In the genomic region with DNA sequence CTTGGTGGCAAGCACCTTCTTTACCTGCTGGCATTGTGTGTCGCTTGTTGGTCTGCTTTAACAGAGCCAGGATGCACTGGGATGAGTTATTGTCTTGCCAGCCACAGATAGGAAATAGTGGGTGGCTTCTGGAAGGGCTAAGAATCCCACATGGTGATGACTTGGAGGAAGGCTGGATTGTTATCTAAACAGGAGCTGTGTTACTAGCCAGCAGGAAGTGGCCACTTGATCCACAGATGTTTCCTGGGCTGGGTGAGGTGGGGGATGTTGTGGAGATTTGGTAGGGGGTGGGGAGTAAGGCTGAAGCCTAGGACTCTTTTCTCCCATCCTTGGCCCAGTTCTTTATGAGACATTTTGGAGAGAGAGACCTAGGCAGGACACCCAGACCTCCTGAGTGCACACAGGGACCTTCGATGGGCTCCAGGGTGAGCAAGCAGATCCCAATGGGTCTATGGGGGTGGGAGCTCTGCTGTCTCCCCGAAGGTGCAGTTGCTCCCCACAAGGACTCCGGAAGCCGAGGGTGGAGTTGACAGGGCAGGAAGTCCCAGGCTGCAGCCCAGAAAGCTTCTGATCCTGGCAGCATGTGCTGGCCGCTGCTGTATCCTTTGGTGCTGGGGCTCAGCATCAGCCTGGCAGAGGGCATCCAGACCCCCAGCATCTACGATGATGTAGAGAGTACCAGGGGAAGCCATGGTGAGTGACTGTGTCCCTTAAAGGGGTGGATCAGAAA, we compare ENCODE assay signal across 8 mouse cellular contexts. TPM values are rescaled to one million over a fixed set of nuclear protein-coding genes. Genes with fewer than 3 reads are reported as not detected.
DNase-seq lines count a peak whose midpoint lies in the region; ATAC-seq lines count a peak whose summit lies in the region.

A gene (plus strand): TSS at position 559 of the 730 bp plus-strand sequence.

- H3K4me2 ChIP-seq in forebrain, embryonic 13.5 days, result no peak within 1 kb of the TSS
- peak within 1 kb of the TSS; percentile 27 for H3K4me2 ChIP-seq in liver, embryonic 12.5 days

- peak; percentile 12 for DNase-seq in forebrain, embryonic 10.5 days (ENCODE audit: extremely low spot score, low spot score)
- DNase-seq in urinary bladder, postnatal 25 days (ENCODE audit: low spot score), result peak; percentile 1
- DNase-seq in urinary bladder, postnatal 10 days (ENCODE audit: low spot score), result no peak
- peak; percentile 38 for DNase-seq in yolk sac, embryonic 10.5 days (ENCODE audit: low spot score)
- DNase-seq in spleen, adult 12 weeks (ENCODE audit: low spot score), result no peak
- DNase-seq in left cerebral cortex, postnatal 4 days, result no peak

- H3K4me3 ChIP-seq in forebrain, embryonic 10.5 days, result no peak within 1 kb of the TSS
- no peak within 1 kb of the TSS for H3K4me3 ChIP-seq in forebrain, embryonic 13.5 days
- peak within 1 kb of the TSS; percentile 14; the same call in 1 of the 2 replicates for H3K4me3 ChIP-seq in liver, embryonic 12.5 days

- peaks cover 32% of the 10 kb centered on the region for H3K36me3 ChIP-seq in forebrain, embryonic 10.5 days (replicated peaks)
- H3K36me3 ChIP-seq in forebrain, embryonic 13.5 days (ENCODE audit: poor library complexity, severe bottlenecking), result peaks cover 29% of the 10 kb centered on the region
- peaks cover 21% of the 10 kb centered on the region for H3K36me3 ChIP-seq in liver, embryonic 12.5 days

- intact Hi-C loops in left cerebral cortex, postnatal 4 days (cut with DNase I), result no loop called here

- H3K9me3 ChIP-seq in forebrain, embryonic 10.5 days, result no peaks in the 10 kb centered on the region
- no peaks in the 10 kb centered on the region for H3K9me3 ChIP-seq in forebrain, embryonic 13.5 days (replicated peaks)
- no peaks in the 10 kb centered on the region for H3K9me3 ChIP-seq in liver, embryonic 12.5 days (replicated peaks)

- H3K27ac ChIP-seq in forebrain, embryonic 10.5 days, result peak within 1 kb of the TSS; percentile 30; the same call in 1 of the 2 replicates
- H3K27ac ChIP-seq in forebrain, embryonic 13.5 days, result no peak within 1 kb of the TSS
- peak within 1 kb of the TSS; percentile 30; the same call in 1 of the 2 replicates for H3K27ac ChIP-seq in liver, embryonic 12.5 days

- no peaks in the 10 kb centered on the region for H3K27me3 ChIP-seq in forebrain, embryonic 10.5 days (ENCODE audit: poor library complexity, severe bottlenecking)
- no peaks in the 10 kb centered on the region for H3K27me3 ChIP-seq in forebrain, embryonic 13.5 days
- no peaks in the 10 kb centered on the region for H3K27me3 ChIP-seq in liver, embryonic 12.5 days (replicated peaks)

- no peak for ATAC-seq in forebrain, embryonic 13.5 days
- peak; percentile 21; the same call in 1 of the 2 replicates for ATAC-seq in liver, embryonic 12.5 days

- no peaks in the 10 kb centered on the region for H3K4me1 ChIP-seq in forebrain, embryonic 10.5 days
- H3K4me1 ChIP-seq in forebrain, embryonic 13.5 days, result no peaks in the 10 kb centered on the region
- H3K4me1 ChIP-seq in liver, embryonic 12.5 days, result peaks cover 9% of the 10 kb centered on the region; the same call in 1 of the 2 replicates

- H3K9ac ChIP-seq in forebrain, embryonic 13.5 days, result no peak within 1 kb of the TSS
- no peak within 1 kb of the TSS for H3K9ac ChIP-seq in liver, embryonic 12.5 days

- 84% methylated on average over 7 of the region's 7 CpGs for WGBS in forebrain, embryonic 10.5 days
- WGBS in forebrain, embryonic 13.5 days, result 87% methylated on average over 7 of the region's 7 CpGs
- WGBS in liver, embryonic 12.5 days (ENCODE audit: insufficient replicate concordance), result 21% methylated on average over 7 of the region's 7 CpGs

RNA-seq across cellular contexts. Expression of the gene that starts here (rescaled TPM):
- 2.0 and 2.7 TPM in 2 replicates for polyA plus RNA-seq in forebrain, embryonic 10.5 days (2016; fragmentation: Nextera tagmentation; extraction: Ambion mirVana)
- polyA plus RNA-seq in forebrain, embryonic 13.5 days (2015; fragmentation: Nextera tagmentation; extraction: Ambion mirVana), result 0.57 and 0.87 TPM in 2 replicates
- 6.6 TPM in 2 replicates for polyA plus RNA-seq in liver, embryonic 12.5 days (2016; fragmentation: Nextera tagmentation; extraction: Ambion mirVana)
- under 1 TPM in 1 of 2 experiments, not detected in 1; 0.28 TPM for total RNA-seq in left cerebral cortex, postnatal 4 days (2021)

Comparison
In these comparisons a context has a peak if more than half of its experiments do, and no peak if none do; other contexts are left out.
1. DNase-seq: peak in forebrain, embryonic 10.5 days (single experiment), urinary bladder, postnatal 25 days (single experiment) and yolk sac, embryonic 10.5 days (single experiment); none in urinary bladder, postnatal 10 days (single experiment), spleen, adult 12 weeks (single experiment) and left cerebral cortex, postnatal 4 days (single experiment).